Mouse (Mus musculus) erythroblast, embryonic 14.5 days (primary cell): ENCODE data around the gene Pptc7.

Experiments
- GATA1 ChIP-seq: IDR thresholded peaks from 2 replicates; pipeline ENCODE4 v1.6.1; 2012; ENCODE audit warnings: low read length, inconsistent platforms, mixed read lengths
- TAL1 ChIP-seq: IDR thresholded peaks from 3 replicates; pipeline ENCODE4 v1.6.1; 2012; ENCODE audit warnings: low read length, inconsistent platforms, mixed read lengths

- no peak for TF ChIP-seq GATA1
- no peak for TF ChIP-seq TAL1
Measured at GRCm38 (mm10) chr5:122287026-122287425, 2.9 kb downstream of the Pptc7 start.
